Mouse (Mus musculus) hindbrain, embryonic 16.5 days (tissue): Measurements from ENCODE around the gene Zic2. TPM values are rescaled to one million over a fixed set of nuclear protein-coding genes. Genes with fewer than 3 reads are reported as not detected.

Experiments
- ATAC-seq: fragments of 200-750 bp; cut with Nextera tagmentation; 2 replicates; pipeline ENCODE4 v1.8.0; 2017; ENCODE audit warnings: moderate TSS enrichment, moderate library complexity
- H3K27ac ChIP-seq: fragments of 300-500 bp; sonication (generic); 2 replicates; pipeline ENCODE4 v1.5.1; 2014; ENCODE audit warnings: low read depth, mild to moderate bottlenecking, control low read depth, low read length, moderate library complexity
- H3K27me3 ChIP-seq: fragments of 300-500 bp; sonication (generic); replicated peaks from 2 replicates; pipeline ENCODE4 v1.6.1; 2014; ENCODE audit warnings: low read length; ENCODE audit not compliant: control insufficient read depth, insufficient read depth
- H3K36me3 ChIP-seq: fragments of 300-500 bp; sonication (generic); 2 replicates; pipeline ENCODE4 v1.6.1; 2014; ENCODE audit warnings: mild to moderate bottlenecking, low read length, moderate library complexity, mixed read lengths; ENCODE audit not compliant: control insufficient read depth, insufficient read depth
- H3K4me1 ChIP-seq: fragments of 300-500 bp; sonication (generic); 2 replicates; pipeline ENCODE4 v1.6.1; 2014; ENCODE audit warnings: low read depth, low read length; ENCODE audit not compliant: control insufficient read depth, insufficient read depth
- H3K4me2 ChIP-seq: fragments of 300-500 bp; sonication (generic); 2 replicates; pipeline ENCODE4 v1.6.1; 2014; ENCODE audit warnings: mild to moderate bottlenecking, low read length, control low read depth, moderate library complexity
- H3K4me3 ChIP-seq: fragments of 300-500 bp; sonication (generic); 2 replicates; pipeline ENCODE4 v1.5.1; 2014; ENCODE audit warnings: mild to moderate bottlenecking, low read length, control low read depth, moderate library complexity
- H3K9ac ChIP-seq: fragments of 300-500 bp; sonication (generic); 2 replicates; pipeline ENCODE4 v1.6.1; 2014; ENCODE audit warnings: low read depth, mild to moderate bottlenecking, control low read depth, low read length, moderate library complexity
- H3K9me3 ChIP-seq: fragments of 300-500 bp; sonication (generic); 2 replicates; pipeline ENCODE4 v1.6.1; 2014; ENCODE audit warnings: mild to moderate bottlenecking, low read length, moderate library complexity; ENCODE audit not compliant: control insufficient read depth
- WGBS: fragments of 180-500 bp; shearing (Covaris S2); extraction: QIAGEN DNeasy Blood & Tissue Kit; methylation state at CpG from one replicate; pipeline ENCODE4 v1.1.7; 2014; 5-methylcytosine and 5-hydroxymethylcytosine counted together
- polyA plus RNA-seq: library from polyadenylated mRNA; unstranded; fragments of >200 nt; fragmentation: Nextera tagmentation; extraction: Ambion mirVana; gene quantifications from 2 replicates; pipeline ENCODE4 v1.2.1, GENCODE M21; 2015

Gene Zic2
- polyA plus RNA-seq, 1 experiment from 2014 or later, result 7.3 TPM

DNA sequence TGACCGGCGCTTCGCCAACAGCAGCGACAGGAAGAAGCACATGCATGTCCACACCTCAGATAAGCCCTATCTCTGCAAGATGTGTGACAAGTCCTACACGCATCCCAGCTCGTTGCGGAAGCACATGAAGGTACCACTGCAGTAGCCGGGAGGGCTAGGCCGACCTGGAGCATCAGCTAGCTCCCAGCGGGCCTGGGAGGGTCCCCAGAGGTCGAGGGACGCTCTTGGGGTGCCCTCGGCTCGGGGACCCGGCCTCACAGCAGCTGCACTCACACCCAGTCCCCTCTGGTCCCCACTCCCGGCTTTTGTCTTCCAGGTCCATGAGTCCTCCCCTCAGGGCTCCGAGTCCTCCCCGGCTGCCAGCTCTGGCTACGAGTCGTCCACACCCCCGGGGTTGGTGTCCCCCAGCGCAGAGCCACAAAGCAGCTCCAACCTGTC, 3.4 kb downstream of the Zic2 start:
- Histone ChIP-seq H3K4me2 (peak overlapping the region; percentile 41), H3K27ac (peak overlapping the region; percentile 82), H3K9ac (peak overlapping the region; percentile 78), H3K4me3 (peak overlapping the region; percentile 57), H3K27me3 (peaks cover 17% of the 10 kb centered on the region), H3K36me3 (no peaks in the 10 kb centered on the region), H3K4me1 (peaks cover 5% of the 10 kb centered on the region; the same call in 1 of the 2 replicates), H3K9me3 (no peaks in the 10 kb centered on the region)
- no peak for ATAC-seq
- under 1% methylated on average over 22 of the region's 22 CpGs for WGBS

DNA sequence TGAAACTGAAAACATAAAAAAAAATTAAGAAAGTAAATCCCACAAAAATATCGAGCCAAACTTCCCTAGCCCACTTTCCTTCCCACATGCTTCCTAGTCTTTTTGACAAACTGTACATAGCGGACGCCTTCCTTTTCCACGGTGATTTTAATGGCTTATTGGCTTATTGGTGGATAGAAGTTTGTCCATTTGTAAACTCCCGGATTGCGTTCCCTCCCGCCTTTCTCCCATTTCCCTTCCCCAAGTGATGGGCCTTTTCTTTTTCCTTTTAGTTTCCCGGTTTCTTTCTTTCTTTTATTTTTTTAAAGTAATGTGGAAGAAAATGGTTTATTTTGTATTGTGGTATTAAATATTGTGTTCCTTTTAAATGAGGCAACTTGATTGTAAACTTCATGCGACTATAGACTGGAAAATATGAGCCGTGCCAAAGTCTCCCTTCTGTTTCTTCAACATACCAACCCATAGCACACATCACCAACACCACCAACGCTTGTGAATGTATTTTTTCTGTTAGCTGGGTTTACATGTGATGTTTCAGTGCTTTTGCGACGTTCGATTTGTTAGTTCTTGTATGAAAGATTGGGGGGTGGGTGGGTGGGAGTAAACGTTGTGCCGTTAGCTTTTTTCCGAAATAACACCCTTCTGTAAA, 4.3 kb downstream of the Zic2 start:
- H3K36me3 ChIP-seq, result no peaks in the 10 kb centered on the region
- ATAC-seq, result no peak
- no peaks in the 10 kb centered on the region for H3K9me3 ChIP-seq
- peak overlapping the region; percentile 37; the same call in 1 of the 2 replicates for H3K4me2 ChIP-seq
- WGBS, result 15% methylated on average over 17 of the region's 17 CpGs
- H3K4me3 ChIP-seq, result peak overlapping the region; percentile 57
- 0 out of 2 replicates have a peak overlapping the region, but pooled peaks have one; percentile 39 for H3K27ac ChIP-seq
- H3K27me3 ChIP-seq, result peaks cover 26% of the 10 kb centered on the region
- H3K4me1 ChIP-seq, result peaks cover 5% of the 10 kb centered on the region; the same call in 1 of the 2 replicates
- H3K9ac ChIP-seq, result peak overlapping the region; percentile 52

DNA sequence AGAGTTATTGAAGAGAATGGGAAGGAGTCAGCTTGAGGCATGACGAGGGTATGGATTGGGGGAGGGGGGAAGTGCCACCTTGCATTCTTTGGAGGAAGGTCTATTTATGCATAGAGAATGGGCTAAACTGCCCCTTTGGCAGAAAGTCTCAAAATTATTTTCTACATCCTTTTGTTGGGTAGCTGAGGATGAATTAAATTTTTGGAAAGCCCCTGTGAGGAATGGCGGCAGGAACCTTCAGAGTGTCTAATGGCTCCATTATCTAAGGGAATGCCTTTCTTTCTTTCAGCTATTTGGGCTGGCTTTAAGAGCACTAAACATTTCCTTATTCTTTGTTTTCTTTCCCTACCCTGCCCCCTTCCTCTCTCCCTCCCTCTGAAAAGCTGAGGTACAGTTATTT, 5.1 kb downstream of the Zic2 start:
- Histone ChIP-seq H3K9ac (peak overlapping the region; percentile 48; the same call in 1 of the 2 replicates), H3K4me3 (peak overlapping the region; percentile 37), H3K27me3 (peaks cover 30% of the 10 kb centered on the region), H3K36me3 (no peaks in the 10 kb centered on the region), H3K4me1 (peaks cover 2% of the 10 kb centered on the region; the same call in 1 of the 2 replicates), H3K27ac (peak overlapping the region; percentile 42; the same call in 1 of the 2 replicates), H3K9me3 (no peaks in the 10 kb centered on the region), H3K4me2 (peak overlapping the region; percentile 56)
- ATAC-seq, result no peak
- WGBS, result 13% methylated on average over 2 of the region's 2 CpGs

DNA sequence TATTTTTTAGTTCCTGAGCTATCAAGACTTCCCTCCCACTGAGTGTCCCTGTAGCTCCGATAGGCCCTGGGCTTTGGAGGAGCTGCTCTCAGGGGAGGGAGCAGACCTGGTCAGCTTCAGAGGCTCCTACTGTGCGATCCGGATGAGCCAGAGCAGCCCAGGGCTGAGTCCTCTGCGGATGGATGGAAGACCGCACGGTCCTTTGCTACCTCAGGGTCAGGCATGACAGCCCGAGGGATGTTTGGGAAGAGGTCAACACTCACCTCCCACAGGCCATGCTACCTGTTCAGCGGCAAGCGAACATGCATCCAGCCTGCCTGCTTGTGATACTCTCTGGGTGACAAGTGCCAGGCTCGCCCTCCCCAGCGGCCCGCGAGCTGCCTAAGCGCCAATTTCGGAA, 5.9 kb downstream of the Zic2 start:
- WGBS, result 13% methylated on average over 15 of the region's 15 CpGs
- Histone ChIP-seq H3K9me3 (no peaks in the 10 kb centered on the region), H3K36me3 (no peaks in the 10 kb centered on the region), H3K4me1 (no peaks in the 10 kb centered on the region), H3K9ac (peak overlapping the region; percentile 67), H3K27ac (peak overlapping the region; percentile 71), H3K27me3 (peaks cover 32% of the 10 kb centered on the region), H3K4me2 (peak overlapping the region; percentile 56), H3K4me3 (peak overlapping the region; percentile 37)
- no peak for ATAC-seq

DNA sequence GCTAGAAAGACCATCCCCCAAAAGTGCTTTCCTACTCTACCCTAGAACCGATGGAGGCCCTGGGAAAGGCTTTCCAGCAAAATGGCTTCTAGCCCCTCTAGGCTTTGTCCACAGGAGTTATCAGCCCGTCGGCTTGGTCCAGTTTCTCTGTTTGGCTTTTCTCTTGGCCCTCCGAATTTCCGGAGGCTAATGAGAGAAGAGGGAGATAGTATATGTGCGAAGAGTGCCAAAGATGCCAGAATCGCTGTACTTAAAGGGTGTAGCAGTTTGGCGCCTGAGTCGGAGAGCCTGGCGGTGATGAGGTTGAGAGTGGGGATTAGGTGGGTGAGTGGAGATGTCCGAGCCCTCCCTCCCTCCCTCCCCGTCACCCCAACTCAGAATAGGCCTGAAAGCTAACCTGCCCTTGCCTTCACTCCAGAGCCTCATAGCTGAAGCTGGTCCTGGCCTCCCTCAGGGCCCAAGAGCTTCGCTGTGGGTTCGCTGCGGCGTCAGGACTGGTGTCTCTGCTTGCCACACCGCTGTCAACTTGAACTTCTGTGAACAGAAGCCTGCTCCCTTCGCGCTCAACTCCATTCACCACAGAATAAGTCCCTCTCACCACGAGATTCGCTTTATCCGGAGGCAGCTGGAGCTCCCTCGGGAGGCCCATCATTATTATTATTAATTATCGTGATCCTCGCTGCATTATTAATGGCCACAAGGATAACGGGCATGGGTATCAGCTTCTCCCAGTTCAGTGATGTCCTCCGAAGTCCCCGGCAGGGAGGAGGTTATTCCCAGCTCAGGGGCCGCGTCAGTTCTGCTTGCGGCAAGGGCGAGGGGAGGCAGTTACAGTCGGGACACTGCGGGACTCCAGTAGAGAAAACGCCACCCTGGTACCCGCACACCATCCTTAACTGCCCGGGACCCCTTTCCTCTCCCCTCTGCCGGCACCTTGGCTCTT, 7.1 kb downstream of the Zic2 start:
- peaks cover 35% of the 10 kb centered on the region for H3K27me3 ChIP-seq
- no peaks in the 10 kb centered on the region for H3K9me3 ChIP-seq
- peak overlapping the region; percentile 67 for H3K9ac ChIP-seq
- peak overlapping the region; percentile 37 for H3K4me3 ChIP-seq
- H3K4me2 ChIP-seq, result peak overlapping the region; percentile 56
- H3K36me3 ChIP-seq, result no peaks in the 10 kb centered on the region
- 4% methylated on average over 38 of the region's 38 CpGs for WGBS
- peak overlapping the region; percentile 86 for H3K27ac ChIP-seq
- no peaks in the 10 kb centered on the region for H3K4me1 ChIP-seq
- ATAC-seq, result peak; percentile 34

DNA sequence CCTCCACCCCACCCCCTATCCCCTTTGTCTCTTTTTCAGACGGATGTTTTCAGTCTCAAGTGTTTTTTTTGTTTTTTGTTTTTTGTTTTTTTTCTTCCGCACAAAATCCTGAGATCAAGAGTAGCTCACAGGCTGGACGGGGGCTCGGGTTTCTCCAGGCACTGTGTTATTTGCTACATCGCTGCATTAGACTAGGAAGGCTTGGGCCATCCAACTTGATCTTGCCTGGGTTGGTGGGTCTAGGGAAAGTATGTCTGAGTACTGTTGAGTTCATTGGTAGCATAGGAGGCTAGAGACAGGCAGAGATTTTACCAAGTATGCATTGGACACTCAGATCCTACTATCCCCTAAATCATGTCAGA, 7.8 kb downstream of the Zic2 start:
- WGBS, result 7% methylated on average over 5 of the region's 5 CpGs
- Histone ChIP-seq H3K36me3 (no peaks in the 10 kb centered on the region), H3K4me2 (peak overlapping the region; percentile 56), H3K9me3 (no peaks in the 10 kb centered on the region), H3K9ac (peak overlapping the region; percentile 67), H3K27me3 (peaks cover 35% of the 10 kb centered on the region), H3K4me3 (peak overlapping the region; percentile 37), H3K27ac (peak overlapping the region; percentile 86), H3K4me1 (no peaks in the 10 kb centered on the region)
- ATAC-seq, result no peak

DNA sequence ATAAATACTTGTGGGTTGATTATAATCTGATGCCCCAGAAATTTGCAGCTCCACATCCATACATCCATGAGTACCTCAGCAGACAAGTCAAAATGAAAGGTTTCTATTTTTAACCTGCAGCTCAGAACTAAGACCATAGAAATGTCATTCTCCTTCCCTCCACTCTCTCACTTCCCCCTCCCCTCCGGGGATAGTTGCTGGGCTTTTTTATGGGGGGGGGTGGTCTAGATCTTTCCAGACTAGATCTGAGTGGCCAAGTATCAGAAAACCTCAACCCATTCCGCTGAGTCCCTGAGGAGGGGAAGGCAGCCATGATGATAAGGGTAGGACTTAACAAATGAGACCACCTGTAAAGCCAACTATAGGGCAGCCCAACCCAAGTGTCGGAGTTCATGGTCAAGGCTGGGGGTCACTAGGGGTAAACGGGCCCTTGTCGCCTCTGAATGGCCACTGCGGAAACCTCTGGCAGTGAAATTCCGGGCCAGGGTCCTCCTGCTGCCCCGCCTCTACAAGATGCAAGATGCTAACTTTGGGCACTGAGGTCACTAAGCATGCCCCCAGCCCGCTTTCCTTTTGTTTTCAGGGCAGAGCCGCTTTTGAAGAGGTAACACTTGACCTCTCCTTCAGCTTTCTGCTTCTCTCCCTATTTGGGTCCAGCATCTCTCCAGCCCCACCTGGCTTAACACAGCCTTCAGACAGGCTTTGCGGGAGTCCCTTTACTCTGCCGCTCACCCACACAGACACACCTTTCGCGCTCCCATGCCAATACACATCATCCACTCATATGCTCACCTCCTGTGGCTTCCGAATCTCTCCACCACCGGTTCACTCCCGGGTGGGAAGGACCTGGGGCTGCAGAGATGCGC, 8.6 kb downstream of the Zic2 start:
- Histone ChIP-seq H3K4me3 (peak overlapping the region; percentile 28), H3K4me2 (peak overlapping the region; percentile 56), H3K9ac (peak overlapping the region; percentile 58), H3K27me3 (peaks cover 33% of the 10 kb centered on the region), H3K9me3 (no peaks in the 10 kb centered on the region), H3K36me3 (no peaks in the 10 kb centered on the region), H3K27ac (peak overlapping the region; percentile 70), H3K4me1 (no peaks in the 10 kb centered on the region)
- 10% methylated on average over 18 of the region's 18 CpGs for WGBS
- no peak; the same call in 1 of the 2 replicates for ATAC-seq

DNA sequence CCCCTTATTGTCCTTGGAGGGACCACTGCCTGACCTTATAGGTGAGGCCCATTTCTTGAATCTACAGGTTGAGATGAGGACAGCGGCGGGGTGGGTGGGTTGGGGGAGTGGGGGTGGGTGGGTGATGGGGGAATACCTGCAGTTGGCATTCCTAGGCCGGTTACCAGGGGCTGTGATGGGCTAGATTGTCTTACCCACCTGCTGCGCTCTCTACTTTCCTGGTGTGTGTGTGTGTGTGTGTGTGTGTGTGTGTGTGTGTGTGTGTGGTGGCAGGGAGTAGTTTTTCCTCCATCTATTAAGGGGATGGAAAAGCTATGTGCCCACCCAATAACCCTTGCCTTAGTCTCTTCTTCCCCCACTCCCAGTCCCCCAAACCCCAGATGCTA, 9.2 kb downstream of the Zic2 start:
- peak overlapping the region; percentile 28; the same call in 1 of the 2 replicates for H3K4me3 ChIP-seq
- peak overlapping the region; percentile 75 for H3K27ac ChIP-seq
- ATAC-seq, result peak; percentile 7; the same call in 1 of the 2 replicates
- H3K9ac ChIP-seq, result peak overlapping the region; percentile 58
- H3K4me2 ChIP-seq, result peak overlapping the region; percentile 56
- WGBS, result 23% methylated on average over 4 of the region's 4 CpGs
- H3K9me3 ChIP-seq, result no peaks in the 10 kb centered on the region
- peaks cover 33% of the 10 kb centered on the region for H3K27me3 ChIP-seq
- no peaks in the 10 kb centered on the region for H3K36me3 ChIP-seq
- H3K4me1 ChIP-seq, result no peaks in the 10 kb centered on the region
